Mouse (Mus musculus): Measurements from ENCODE around the gene Tnip1. TPM values are rescaled to one million over a fixed set of nuclear protein-coding genes. Genes with fewer than 3 reads are reported as not detected.

Gene Tnip1
- polyA plus RNA-seq, 1 experiment from 2014 or later = 10.8 TPM

DNA sequence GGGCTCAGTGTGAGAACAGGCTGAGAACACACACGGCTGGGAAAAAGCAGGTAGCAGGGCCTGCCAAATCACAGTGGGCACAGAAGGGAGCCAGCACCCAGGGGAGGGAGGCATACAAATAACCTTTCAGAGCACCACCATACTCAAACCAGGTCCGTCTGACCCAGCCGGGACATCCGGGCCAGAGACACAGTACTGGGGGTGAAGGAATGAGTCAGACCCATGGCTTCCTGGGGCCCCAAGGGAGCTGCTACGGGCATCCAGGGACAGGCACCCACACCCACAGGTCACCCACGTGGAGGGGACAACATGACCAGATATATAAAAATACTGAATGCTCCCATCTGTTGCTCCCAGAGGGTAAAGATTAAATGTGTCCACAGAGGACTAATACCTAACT, 10.1 kb downstream of the Tnip1 start:
- no peak for ATAC-seq
- Histone ChIP-seq H3K27ac (no peak overlapping the region), H3K4me1 (peaks cover 16% of the 10 kb centered on the region), H3K9ac (peak overlapping the region; percentile 21; the same call in 1 of the 2 replicates), H3K9me3 (replicated peaks) (no peaks in the 10 kb centered on the region), H3K4me2 (no peak overlapping the region), H3K4me3 (no peak overlapping the region), H3K36me3 (ENCODE audit: poor library complexity, severe bottlenecking) (no peaks in the 10 kb centered on the region), H3K27me3 (no peaks in the 10 kb centered on the region)
- 81% methylated on average over 6 of the region's 6 CpGs for WGBS

- Histone ChIP-seq H3K27ac (no peak overlapping the region), H3K9ac (no peak overlapping the region), H3K4me1 (peaks cover 16% of the 10 kb centered on the region), H3K4me2 (no peak overlapping the region), H3K4me3 (no peak overlapping the region), H3K27me3 (no peaks in the 10 kb centered on the region), H3K9me3 (replicated peaks) (no peaks in the 10 kb centered on the region), H3K36me3 (ENCODE audit: poor library complexity, severe bottlenecking) (no peaks in the 10 kb centered on the region)
- no peak for ATAC-seq
- 78% methylated on average over 6 of the region's 6 CpGs for WGBS
Observed at GRCm38 (mm10) chr11:54950684-54951083, 12.0 kb downstream of the Tnip1 start.

DNA sequence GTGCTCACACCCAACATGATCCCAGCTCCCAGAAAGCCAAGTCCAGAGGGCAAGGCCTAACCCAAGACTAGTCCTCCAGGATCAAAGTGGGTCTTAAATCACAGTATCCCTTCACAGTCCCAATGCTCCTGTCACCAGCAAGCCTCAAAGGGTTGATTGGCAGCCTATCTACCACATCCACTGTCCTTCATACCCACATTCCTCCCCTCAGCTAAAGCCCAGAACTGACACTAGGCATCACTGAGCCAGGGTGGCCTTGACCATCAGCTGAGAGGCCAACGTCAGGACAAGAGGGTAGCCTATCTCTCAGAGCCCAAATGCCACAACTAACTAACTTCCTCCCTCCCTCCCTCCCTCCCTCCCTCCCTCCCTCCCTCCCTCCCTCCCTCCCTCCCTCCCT, 13.0 kb downstream of the Tnip1 start:
- Histone ChIP-seq H3K9me3 (replicated peaks) (no peaks in the 10 kb centered on the region), H3K27ac (no peak overlapping the region), H3K4me3 (no peak overlapping the region), H3K9ac (no peak overlapping the region), H3K4me1 (peaks cover 12% of the 10 kb centered on the region), H3K36me3 (ENCODE audit: poor library complexity, severe bottlenecking) (no peaks in the 10 kb centered on the region), H3K27me3 (no peaks in the 10 kb centered on the region), H3K4me2 (no peak overlapping the region)
- WGBS = 75% methylated on average over 1 of the region's 1 CpGs
- no peak for ATAC-seq

- no peak overlapping the region for H3K27ac ChIP-seq
- ATAC-seq = no peak
- WGBS = 91% methylated on average over 3 of the region's 3 CpGs
- H3K27me3 ChIP-seq = no peaks in the 10 kb centered on the region
- no peaks in the 10 kb centered on the region for H3K9me3 ChIP-seq (replicated peaks)
- H3K36me3 ChIP-seq (ENCODE audit: poor library complexity, severe bottlenecking) = no peaks in the 10 kb centered on the region
- no peak overlapping the region for H3K9ac ChIP-seq
- no peaks in the 10 kb centered on the region for H3K4me1 ChIP-seq
- H3K4me2 ChIP-seq = no peak overlapping the region
- H3K4me3 ChIP-seq = no peak overlapping the region
Observed at GRCm38 (mm10) chr11:54944702-54945101, 18.0 kb downstream of the Tnip1 start.

DNA sequence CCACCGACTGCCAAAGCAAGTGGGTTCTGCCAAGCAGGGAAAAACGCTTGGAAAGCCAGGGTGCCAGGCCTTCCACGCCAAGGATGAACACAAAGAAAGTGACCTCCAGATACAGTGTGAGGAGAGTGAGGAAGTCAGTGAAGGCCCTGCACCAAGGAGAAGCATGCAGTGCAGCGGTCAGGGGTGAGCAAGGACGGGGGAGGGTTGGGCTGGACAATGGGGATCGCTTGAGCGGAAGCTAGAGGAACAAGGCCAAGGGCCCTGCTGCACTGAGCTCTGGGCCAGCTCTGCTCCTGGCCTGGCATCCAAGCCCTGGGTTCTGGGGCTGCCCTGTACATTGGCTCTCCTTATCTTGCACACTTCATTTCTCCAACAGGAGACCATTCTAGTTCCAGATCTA, 22.7 kb downstream of the Tnip1 start:
- no peak for ATAC-seq

DNA sequence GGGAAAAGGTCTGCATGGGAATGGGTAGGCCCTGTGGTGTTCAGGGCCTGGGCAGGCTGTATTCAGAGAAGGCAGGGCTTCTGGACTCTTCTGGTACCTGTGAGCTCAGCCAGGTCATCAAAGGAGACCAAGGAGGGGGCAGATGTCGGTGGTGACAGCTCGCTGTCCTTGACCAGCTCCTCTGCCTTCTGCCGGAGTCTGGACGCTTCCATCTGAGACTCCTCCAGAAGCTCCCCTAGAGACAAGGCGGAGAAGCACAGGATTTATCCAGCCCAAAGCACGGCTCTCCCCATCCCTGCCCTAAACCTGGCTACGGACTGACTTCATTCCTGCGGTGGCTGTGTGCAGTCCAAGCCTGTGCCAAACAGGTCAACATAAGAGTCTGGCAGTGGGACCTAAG, 23.2 kb downstream of the Tnip1 start:
- WGBS = 82% methylated on average over 8 of the region's 8 CpGs
- no peak overlapping the region for H3K27ac ChIP-seq
- H3K4me3 ChIP-seq = no peak overlapping the region
- H3K9ac ChIP-seq = no peak overlapping the region
- H3K9me3 ChIP-seq (replicated peaks) = no peaks in the 10 kb centered on the region
- 0 out of 2 replicates have a peak, but pooled peaks cover 4% of the 10 kb centered on the region for H3K36me3 ChIP-seq (ENCODE audit: poor library complexity, severe bottlenecking)
- peaks cover 12% of the 10 kb centered on the region for H3K4me1 ChIP-seq
- no peak for ATAC-seq
- H3K27me3 ChIP-seq = no peaks in the 10 kb centered on the region
- no peak overlapping the region for H3K4me2 ChIP-seq

More for the DNA sequence above, 22.7 kb downstream of the Tnip1 start:
- Histone ChIP-seq H3K9ac (no peak overlapping the region), H3K27me3 (no peaks in the 10 kb centered on the region), H3K36me3 (ENCODE audit: poor library complexity, severe bottlenecking) (0 out of 2 replicates have a peak, but pooled peaks cover 4% of the 10 kb centered on the region), H3K27ac (no peak overlapping the region), H3K9me3 (replicated peaks) (no peaks in the 10 kb centered on the region), H3K4me2 (no peak overlapping the region), H3K4me3 (no peak overlapping the region), H3K4me1 (peaks cover 12% of the 10 kb centered on the region)
- WGBS = 77% methylated on average over 7 of the region's 7 CpGs

- Histone ChIP-seq H3K27me3 (no peaks in the 10 kb centered on the region), H3K36me3 (ENCODE audit: poor library complexity, severe bottlenecking) (peaks cover 10% of the 10 kb centered on the region; the same call in 1 of the 2 replicates), H3K9ac (no peak overlapping the region), H3K9me3 (replicated peaks) (no peaks in the 10 kb centered on the region), H3K27ac (no peak overlapping the region), H3K4me2 (no peak overlapping the region), H3K4me3 (no peak overlapping the region), H3K4me1 (peaks cover 12% of the 10 kb centered on the region)
- no peak for ATAC-seq
- 94% methylated on average over 3 of the region's 3 CpGs for WGBS
Observed at GRCm38 (mm10) chr11:54936771-54937140, 26.0 kb downstream of the Tnip1 start.

- Histone ChIP-seq H3K27ac (no peak overlapping the region), H3K4me2 (no peak overlapping the region), H3K9ac (0 out of 2 replicates have a peak overlapping the region, but pooled peaks have one; percentile 8), H3K27me3 (no peaks in the 10 kb centered on the region), H3K36me3 (ENCODE audit: poor library complexity, severe bottlenecking) (peaks cover 10% of the 10 kb centered on the region; the same call in 1 of the 2 replicates), H3K4me1 (peaks cover 12% of the 10 kb centered on the region), H3K9me3 (replicated peaks) (no peaks in the 10 kb centered on the region), H3K4me3 (no peak overlapping the region)
- no peak; the same call in 1 of the 2 replicates for ATAC-seq
- WGBS = 43% methylated on average over 12 of the region's 12 CpGs
Observed at GRCm38 (mm10) chr11:54936035-54936770, 26.5 kb downstream of the Tnip1 start.

GRCm38 (mm10) chr11:54934198-54934597, 28.5 kb downstream of the Tnip1 start:
- no peaks in the 10 kb centered on the region for H3K9me3 ChIP-seq (replicated peaks)
- H3K4me3 ChIP-seq = no peak overlapping the region
- peaks cover 13% of the 10 kb centered on the region; the same call in 1 of the 2 replicates for H3K36me3 ChIP-seq (ENCODE audit: poor library complexity, severe bottlenecking)
- H3K27me3 ChIP-seq = no peaks in the 10 kb centered on the region
- no peak overlapping the region for H3K27ac ChIP-seq
- H3K4me2 ChIP-seq = no peak overlapping the region
- ATAC-seq = no peak
- H3K4me1 ChIP-seq = peaks cover 12% of the 10 kb centered on the region
- 97% methylated on average over 7 of the region's 7 CpGs for WGBS
- H3K9ac ChIP-seq = no peak overlapping the region

- ATAC-seq = no peak
- 94% methylated on average over 6 of the region's 6 CpGs for WGBS
- H3K27ac ChIP-seq = no peak overlapping the region
- peaks cover 21% of the 10 kb centered on the region; the same call in 1 of the 2 replicates for H3K36me3 ChIP-seq (ENCODE audit: poor library complexity, severe bottlenecking)
- H3K9me3 ChIP-seq (replicated peaks) = no peaks in the 10 kb centered on the region
- peaks cover 12% of the 10 kb centered on the region for H3K4me1 ChIP-seq
- no peak overlapping the region for H3K4me2 ChIP-seq
- no peak overlapping the region for H3K4me3 ChIP-seq
- no peaks in the 10 kb centered on the region for H3K27me3 ChIP-seq
- no peak overlapping the region for H3K9ac ChIP-seq
Observed at GRCm38 (mm10) chr11:54932540-54932939, 30.2 kb downstream of the Tnip1 start.

GRCm38 (mm10) chr11:54931405-54932093, 31.2 kb downstream of the Tnip1 start:
- Histone ChIP-seq H3K27me3 (no peaks in the 10 kb centered on the region), H3K9me3 (replicated peaks) (no peaks in the 10 kb centered on the region), H3K4me3 (no peak overlapping the region), H3K27ac (no peak overlapping the region), H3K36me3 (ENCODE audit: poor library complexity, severe bottlenecking) (peaks cover 17% of the 10 kb centered on the region; the same call in 1 of the 2 replicates), H3K4me1 (peaks cover 12% of the 10 kb centered on the region), H3K9ac (no peak overlapping the region), H3K4me2 (no peak overlapping the region)
- 62% methylated on average over 5 of the region's 5 CpGs for WGBS
- ATAC-seq = no peak

DNA sequence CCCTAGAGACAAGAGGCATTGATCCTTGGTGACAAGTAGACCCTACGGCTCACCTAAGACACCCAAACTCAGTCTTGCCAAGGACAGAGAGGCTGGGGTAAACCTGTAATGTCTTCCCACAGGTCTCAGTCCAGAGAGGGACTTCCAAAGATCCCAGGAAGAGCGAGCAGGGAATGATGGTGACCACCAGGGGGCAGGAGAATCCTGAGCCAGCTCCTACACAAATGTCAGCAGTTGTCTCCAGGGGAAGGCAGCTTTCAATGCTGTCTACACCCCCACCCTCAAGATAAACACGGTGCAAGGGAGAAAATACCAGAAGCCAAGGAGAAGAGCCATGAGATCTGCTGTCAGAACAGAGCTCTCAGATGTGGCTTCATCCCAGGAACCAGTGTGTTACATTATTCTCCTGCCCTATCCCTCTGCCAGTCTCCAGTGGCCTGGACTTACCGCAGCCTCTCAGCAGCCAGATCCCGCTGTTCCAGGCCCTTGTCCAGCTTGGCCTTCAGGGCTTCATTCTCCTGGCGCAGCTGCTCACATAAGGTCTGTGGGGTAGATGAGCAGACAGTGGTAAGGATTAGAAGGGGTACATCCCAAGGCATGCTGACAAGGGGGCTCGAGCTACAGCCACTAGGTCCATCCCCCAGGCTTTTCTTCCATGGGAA, 32.3 kb downstream of the Tnip1 start:
- WGBS = 75% methylated on average over 7 of the region's 7 CpGs
- no peaks in the 10 kb centered on the region for H3K9me3 ChIP-seq (replicated peaks)
- no peak overlapping the region for H3K4me3 ChIP-seq
- H3K4me1 ChIP-seq = peaks cover 2% of the 10 kb centered on the region; the same call in 1 of the 2 replicates
- no peak overlapping the region for H3K9ac ChIP-seq
- H3K4me2 ChIP-seq = no peak overlapping the region
- H3K36me3 ChIP-seq (ENCODE audit: poor library complexity, severe bottlenecking) = peaks cover 27% of the 10 kb centered on the region
- no peak overlapping the region for H3K27ac ChIP-seq
- ATAC-seq = no peak
- no peaks in the 10 kb centered on the region for H3K27me3 ChIP-seq
